Mouse (Mus musculus) T-helper 1 cell (primary cell): Measurements from ENCODE around the gene Tead4.
"Not testable (repeated sequence)": the region's sequence is repeated elsewhere in the genome, so short reads cannot be mapped to it uniquely, and the experiment has no call there.

ENCODE experiments used
- in situ Hi-C: fragments of 300-600 bp; cut with MboI, MseI; formaldehyde crosslinking; loops from one replicate; pipeline ENCODE4 v1.15.1; 2025; ENCODE audit warnings: high pct_unique_total_duplicates

The Tead4 gene

GRCm38 (mm10) chr6:128253111-128253510 lies 47.5 kb downstream of the Tead4 start:
- in situ Hi-C loops, result no loop called here

GRCm38 (mm10) chr6:128250596-128250995 lies 50.0 kb downstream of the Tead4 start:
- in situ Hi-C loops, result no loop called here

- in situ Hi-C loops, result no loop called here
Measured at GRCm38 (mm10) chr6:128237102-128237763, 63.4 kb downstream of the Tead4 start.

GRCm38 (mm10) chr6:128236581-128236980 lies 64.0 kb downstream of the Tead4 start:
- in situ Hi-C loops, result no loop called here

- in situ Hi-C loops, result no loop called here
Measured at GRCm38 (mm10) chr6:128234206-128234605, 66.4 kb downstream of the Tead4 start.

- in situ Hi-C loops, result no loop called here
Measured at GRCm38 (mm10) chr6:128232216-128232615, 68.4 kb downstream of the Tead4 start.

- in situ Hi-C loops, result no loop called here
Measured at GRCm38 (mm10) chr6:128231741-128232140, 68.9 kb downstream of the Tead4 start.

- in situ Hi-C loops, result loop anchor here (5.0 kb wide), 1 partner anchor 100 kb away; no protein-coding TSS in a partner anchor
Measured at GRCm38 (mm10) chr6:128227438-128228017, 73.1 kb downstream of the Tead4 start.

GRCm38 (mm10) chr6:128226941-128227340 lies 73.7 kb downstream of the Tead4 start:
- in situ Hi-C loops, result loop anchor here (5.0 kb wide), 1 partner anchor 100 kb away; no protein-coding TSS in a partner anchor

GRCm38 (mm10) chr6:128225846-128226176 lies 74.8 kb downstream of the Tead4 start:
- in situ Hi-C loops, result loop anchor here (5.0 kb wide), 1 partner anchor 101 kb away; no protein-coding TSS in a partner anchor

GRCm38 (mm10) chr6:128225009-128225845 lies 75.4 kb downstream of the Tead4 start:
- in situ Hi-C loops, result loop anchor here (5.0 kb wide), 1 partner anchor 102 kb away; no protein-coding TSS in a partner anchor

GRCm38 (mm10) chr6:128223159-128223558 lies 77.5 kb downstream of the Tead4 start:
- in situ Hi-C loops, result no loop called here

GRCm38 (mm10) chr6:128215004-128215403 lies 85.6 kb downstream of the Tead4 start:
- in situ Hi-C loops, result not testable (repeated sequence)

- in situ Hi-C loops, result not testable (repeated sequence)
Measured at GRCm38 (mm10) chr6:128209199-128209598, 91.4 kb downstream of the Tead4 start.

GRCm38 (mm10) chr6:128208491-128209170 lies 92.0 kb downstream of the Tead4 start:
- in situ Hi-C loops, result no loop called here

- in situ Hi-C loops, result no loop called here
Measured at GRCm38 (mm10) chr6:128203557-128203956, 97.1 kb downstream of the Tead4 start.

GRCm38 (mm10) chr6:128200847-128201640 lies 99.6 kb downstream of the Tead4 start:
- in situ Hi-C loops, result no loop called here

GRCm38 (mm10) chr6:128200116-128200846 lies 100.3 kb downstream of the Tead4 start:
- in situ Hi-C loops, result no loop called here

- in situ Hi-C loops, result loop anchor here (5.0 kb wide), 1 partner anchor 64 kb away; no protein-coding TSS in a partner anchor
Measured at GRCm38 (mm10) chr6:128183521-128183920, 117.1 kb downstream of the Tead4 start.

GRCm38 (mm10) chr6:128181176-128181575 lies 119.4 kb downstream of the Tead4 start:
- in situ Hi-C loops, result loop anchor here (5.0 kb wide), 1 partner anchor 66 kb away; no protein-coding TSS in a partner anchor
